Mouse (Mus musculus): ENCODE data around the gene Ces4a.
"Not testable (repeated sequence)": the region's sequence is repeated elsewhere in the genome, so short reads cannot be mapped to it uniquely, and the experiment has no call there.

The Ces4a gene

DNA sequence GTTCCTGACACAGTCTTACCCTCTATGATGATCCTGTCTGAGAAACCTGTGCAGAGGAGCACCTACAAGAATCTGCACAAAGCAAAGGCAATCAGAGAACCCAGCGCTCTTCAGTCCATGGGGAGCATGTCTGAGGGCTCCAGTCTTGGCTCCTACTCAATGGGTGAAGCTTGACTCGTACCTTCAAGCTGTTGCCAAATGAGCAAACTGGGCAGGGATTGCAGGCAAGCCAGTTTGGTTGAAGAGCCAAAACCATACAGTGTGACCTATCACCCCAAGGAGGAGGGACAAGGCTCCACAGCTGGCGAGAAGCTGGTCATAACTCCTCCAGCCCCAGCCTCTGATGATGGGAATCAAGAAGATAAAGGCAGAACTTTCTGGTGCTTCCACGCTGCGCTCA, at the start of gene Ces4a:
Gene Ces4a (plus strand): TSS at position 292 of the 400 bp plus-strand sequence.
- no peak for DNase-seq

DNA sequence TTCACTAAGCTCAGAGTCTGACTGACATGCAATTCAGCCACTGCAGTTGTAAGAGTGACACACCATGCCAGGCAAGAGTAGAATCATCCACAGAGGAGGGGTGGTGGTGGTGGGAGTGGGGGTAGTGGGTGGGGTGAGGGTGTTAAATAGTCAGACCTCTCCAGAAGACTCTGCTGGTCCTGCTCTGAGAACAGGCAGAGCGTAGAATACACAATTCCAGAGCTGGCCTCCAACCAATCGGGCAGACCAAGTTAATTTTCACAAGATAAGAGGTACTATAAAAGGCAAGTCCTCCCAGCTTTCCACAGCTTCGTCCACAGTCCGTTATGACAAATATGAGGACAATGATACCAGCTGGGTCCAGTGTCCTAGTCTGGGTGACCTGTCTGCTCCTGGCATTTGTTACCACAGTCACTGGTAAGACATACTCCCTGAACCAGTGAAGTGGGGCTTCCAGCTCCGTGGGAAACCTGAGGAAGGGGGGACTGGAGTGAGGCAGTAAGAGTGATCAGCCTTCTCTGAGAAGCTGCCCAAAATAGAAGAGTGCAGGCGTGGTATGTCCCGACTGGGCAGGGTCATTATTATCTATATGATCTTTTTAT, 48.0 kb upstream of the Ces4a start, which contains the start of gene Ces3b:
Gene Ces3b (plus strand): TSS at position 305 of the 602 bp plus-strand sequence.
- DNase-seq, result no peak

DNA sequence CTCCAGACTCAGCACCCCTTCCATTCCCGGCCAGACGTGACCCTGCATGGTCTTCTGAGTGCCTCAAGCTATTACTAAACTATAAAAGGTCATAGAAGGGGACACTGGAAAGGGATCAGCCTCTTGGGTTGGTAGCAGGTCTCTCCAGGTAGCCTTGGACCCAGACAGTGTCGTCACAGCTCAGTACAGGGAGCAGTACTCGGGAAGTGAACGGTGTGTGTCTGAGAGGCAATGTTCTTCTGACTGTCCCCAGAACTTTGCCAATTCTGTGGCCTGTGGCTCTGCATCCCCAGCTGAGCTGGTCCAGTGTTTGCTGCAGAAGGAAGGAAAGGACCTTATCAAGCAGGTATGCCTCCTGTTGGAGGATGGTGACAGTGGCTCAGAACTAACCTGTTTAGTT, 43.4 kb upstream of the Ces4a start:
- not testable (repeated sequence) for DNase-seq

DNA sequence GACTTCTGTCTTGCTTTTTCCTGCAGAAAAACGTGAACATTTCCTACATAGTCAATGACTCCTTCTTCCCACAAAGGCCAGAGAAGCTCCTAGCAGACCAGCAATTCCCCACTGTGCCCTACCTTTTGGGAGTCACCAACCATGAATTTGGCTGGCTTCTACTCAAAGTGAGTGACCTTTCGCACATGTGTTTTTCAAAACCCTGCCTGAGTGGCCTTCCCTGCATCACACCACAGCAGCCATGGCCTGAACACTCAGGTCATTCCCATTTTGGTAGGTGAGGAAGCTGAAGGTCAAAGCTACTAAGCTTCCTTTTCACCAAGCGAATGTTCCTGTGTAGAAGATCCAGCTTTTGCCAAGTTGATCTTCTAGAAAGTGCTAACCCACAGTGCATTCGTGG, 43.0 kb upstream of the Ces4a start:
- DNase-seq, result no peak

DNA sequence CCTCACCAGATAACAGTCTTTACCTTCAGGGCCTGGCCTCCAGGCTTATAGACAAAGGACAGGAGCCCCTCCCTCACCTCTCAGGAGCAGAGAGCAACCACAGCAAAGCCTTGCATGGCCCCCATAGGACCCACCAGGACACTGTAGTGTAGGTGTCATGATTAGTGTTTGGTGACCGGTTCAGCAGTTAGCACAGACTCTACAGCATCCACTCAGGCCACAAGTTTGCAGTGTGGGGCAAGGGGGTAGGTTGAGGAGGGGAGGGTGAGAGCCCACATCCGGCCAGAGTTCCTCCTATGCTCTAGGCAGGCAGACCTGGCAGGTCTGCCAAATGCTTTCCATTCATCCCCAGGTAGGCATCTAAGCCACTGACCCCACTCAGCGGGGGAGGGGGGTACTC, 37.6 kb upstream of the Ces4a start:
- DNase-seq, result no peak

DNA sequence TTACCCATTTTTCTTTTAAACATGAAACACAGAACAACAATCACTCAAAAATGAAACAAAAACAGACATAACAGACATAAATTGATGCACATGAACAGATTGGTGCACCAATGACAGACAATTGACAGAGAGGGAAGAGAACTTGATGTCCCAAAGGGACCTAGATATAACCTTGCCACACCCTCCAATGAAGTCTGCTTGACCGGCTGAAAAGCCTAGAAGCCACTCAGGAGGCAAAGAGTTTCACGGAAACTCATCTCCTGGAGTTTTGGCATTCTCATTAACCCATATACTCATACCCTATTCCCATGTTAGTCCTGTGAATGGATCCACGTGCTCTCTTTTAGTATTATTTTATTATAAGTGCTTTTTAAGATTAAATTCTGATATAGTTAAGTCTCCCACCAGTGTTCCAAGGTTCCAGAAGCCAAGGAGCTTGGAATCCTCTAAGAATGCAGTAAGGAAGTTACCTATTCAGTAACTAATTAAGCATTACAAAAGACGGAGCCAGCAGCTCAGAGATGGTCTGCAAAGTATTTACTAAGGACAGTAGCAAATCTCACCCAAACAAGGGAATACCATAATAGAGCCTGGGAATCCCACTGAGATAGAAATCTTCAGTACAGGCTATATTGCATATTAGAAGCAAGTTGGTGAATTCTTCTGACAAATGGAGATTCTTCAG, 29.4 kb upstream of the Ces4a start:
- not testable (repeated sequence) for DNase-seq

DNA sequence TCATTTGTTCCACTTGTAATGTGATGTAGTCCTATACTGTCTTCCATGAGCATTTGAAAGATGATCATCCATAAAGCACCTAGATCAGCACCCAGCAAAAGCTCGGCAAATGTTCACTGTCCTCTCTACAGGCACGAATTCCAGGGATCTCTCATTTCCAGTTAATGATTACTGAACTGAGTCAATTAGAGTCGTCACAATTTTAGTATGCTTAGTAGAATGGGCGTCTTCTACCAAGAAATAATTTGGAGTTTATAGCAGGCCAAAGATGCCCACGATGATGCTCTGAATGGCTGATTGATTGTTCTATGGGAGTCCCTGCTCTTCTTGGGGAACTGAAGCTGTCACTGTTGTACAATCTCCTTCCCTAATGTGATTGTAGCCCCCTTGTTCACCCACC, 27.9 kb upstream of the Ces4a start:
- not testable (repeated sequence) for DNase-seq

DNA sequence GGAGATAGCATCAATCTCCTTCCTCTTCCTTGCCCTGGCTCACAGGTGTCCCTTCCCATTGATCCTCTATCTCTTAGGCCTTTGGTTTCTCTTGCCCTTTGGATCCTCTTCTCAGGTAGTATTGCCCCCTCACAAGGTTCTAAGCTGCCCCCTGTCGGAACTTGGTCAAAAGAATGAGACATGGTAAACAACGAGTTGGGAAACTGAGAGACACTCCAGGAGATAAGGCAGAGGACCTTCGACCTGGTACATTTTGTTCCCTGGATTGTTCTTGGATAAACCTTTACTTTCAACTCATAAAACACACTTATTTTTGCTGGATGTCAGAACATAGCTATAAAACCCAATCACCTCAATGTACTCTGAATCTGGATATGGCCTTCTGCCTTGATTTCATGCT, 27.4 kb upstream of the Ces4a start:
- DNase-seq, result no peak

DNA sequence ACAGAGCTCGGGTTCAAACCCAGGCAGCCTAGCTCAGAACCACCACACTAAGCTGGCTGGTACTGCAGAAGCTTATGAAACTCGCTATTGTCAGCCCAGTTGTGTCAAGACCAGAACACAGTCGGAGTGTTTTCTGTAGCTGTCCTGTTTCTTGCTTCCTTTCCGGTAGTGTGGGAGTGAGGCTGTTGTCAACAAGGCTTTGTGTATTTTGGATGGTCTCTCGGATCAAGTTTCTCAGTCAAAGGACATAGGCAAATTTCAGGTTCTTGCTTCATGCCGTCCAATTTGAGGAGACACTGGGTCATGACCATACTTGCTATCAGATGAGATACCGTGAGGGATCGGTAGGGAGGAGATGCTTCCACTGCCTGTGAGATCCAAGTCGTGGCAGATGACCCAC, 1.7 kb upstream of the Ces4a start:
- no peak for DNase-seq

DNA sequence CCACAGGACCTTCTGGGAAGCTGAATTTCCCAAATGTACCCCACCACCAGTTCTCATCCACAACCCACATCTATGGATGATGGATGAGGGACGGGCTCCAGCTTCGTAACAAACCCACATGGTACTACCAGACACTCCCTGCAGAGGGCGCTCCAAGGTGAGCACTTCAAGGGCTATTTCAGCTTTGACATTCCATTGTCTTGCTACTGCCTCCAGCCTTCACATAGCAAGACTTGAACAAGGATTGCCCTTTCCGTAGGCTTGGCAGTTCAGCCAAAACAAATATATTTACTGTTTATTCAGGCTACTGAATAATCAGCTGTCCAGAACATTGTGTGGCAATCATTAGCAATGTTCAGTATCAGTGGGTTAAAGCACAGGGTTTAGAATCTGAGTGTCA, 6.8 kb downstream of the Ces4a start:
- peak; percentile 52 for DNase-seq

DNA sequence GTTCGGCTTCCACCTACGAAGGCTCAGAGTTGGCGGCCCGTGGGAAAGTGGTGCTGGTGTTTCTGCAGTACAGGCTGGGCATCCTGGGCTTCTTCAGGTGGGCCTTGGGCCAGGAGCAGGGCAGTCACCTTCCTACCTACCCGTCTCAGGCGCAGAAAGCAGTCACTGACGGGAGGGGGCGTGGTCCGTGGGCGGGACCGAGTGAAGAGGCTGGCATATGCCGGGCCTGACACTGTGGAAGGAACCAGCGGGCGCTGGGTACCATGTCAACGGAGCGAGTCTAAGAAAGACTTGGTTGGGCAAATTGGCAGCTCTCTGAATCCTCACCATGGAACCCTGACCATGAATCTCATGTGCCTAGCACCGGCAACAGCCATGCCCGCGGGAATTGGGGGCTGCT, 10.8 kb downstream of the Ces4a start:
- no peak for DNase-seq

DNA sequence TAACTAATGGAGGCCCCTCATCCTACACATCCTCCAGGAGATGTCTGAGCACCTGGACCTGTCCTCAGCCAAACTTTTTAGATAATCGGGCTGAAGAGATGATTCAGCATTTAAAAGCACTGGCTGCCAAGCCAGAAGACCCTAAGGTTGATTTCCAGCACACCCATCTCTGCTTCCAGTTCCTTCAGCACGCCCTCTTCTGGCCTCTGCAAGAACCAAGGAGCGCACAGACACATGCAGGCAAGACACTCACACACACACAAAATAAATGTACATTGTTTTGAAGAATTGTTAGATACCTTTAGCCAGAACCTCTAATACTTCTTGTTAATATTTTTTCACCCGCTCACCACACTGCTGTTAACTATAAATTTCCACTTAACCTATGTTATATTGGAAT, 20.1 kb downstream of the Ces4a start:
- no peak for DNase-seq

DNA sequence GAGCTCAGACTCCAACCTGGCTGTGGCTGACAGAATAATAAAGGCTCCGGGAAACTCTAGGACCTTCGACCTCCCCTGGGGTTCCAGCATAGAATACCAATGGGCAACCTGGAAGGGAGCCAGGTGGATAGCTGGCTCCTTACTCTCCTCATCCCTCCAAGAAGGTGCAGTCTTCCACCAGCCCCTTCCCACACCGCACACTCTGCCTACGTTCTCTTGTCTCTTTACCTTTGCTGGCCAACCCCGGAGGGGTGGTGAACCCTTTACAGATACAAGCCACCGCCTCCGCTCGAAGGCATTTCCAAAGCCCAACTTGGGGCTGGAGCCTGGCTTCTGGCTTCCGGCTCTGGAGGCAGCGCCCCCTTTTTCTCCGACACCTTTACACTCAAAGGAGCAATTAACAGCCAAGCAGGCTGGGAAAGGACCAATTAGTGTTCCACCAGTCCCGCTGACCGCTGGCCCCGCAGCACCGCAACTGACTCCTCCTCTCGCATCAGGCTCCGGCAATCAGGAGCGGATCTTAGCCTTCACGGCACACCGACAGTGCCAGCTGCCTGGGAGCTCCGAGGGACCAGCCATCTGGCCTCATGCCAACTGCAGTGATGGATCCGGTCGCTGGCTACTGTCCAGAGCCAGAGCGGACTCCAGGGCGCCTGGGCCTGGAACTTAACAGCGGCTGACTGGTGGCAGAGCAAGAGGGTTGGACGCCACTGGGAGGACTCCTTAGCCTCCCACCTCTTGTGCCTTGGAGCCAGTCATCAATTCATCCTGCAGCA, 21.2 kb downstream of the Ces4a start:
- DNase-seq, result peak; percentile 56

DNA sequence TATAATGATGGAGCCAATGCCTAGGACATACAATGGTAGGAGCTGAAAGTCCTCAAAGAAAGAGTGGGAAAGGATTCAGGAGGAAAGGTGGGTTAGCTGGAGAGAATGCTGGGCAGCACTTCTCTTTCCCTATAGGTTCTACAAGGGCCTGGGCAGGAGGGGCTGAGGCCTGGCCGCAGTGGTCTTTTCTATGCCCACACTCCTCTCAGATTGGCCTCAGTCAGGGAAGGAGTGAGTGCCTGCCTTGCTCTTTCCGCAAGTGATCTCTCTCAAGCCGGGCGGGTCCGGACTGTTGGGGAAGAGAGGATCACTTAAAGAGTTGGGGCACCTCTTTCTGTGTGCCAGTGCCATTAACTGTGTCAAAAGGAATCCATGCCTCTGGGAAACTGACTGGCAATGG, 22.7 kb downstream of the Ces4a start:
- DNase-seq, result no peak

DNA sequence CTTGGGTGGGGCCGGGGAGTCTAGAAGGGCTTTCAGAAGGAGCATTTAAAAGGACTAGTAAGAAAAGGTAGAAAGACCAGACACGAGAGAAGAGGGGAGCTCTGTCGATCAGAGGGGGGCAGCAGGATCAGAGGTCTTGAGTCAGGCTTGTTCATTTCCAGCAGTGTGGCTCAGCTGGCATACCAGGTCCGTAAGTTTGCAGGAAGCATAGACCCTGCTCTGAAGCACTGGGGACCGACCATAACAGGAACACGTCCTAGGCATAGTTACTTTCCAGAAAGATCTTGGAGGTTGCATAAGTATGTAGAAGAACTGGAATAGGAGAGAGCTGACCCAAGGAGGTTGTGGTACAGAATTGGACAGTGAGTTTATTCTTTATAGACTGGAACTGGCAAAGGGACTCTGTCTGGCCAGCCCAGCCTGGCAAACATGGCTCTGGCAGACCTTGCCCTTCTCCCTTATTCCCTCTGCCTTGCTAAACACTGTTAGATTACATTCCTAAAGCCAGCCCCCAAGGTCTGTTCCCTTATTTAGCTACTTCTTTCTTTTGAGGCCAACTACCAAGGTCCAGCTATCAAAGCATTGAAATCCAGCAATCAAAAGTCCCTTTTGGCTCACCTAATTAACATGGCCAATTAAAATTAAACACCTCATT, 23.6 kb downstream of the Ces4a start:
- DNase-seq, result no peak

DNA sequence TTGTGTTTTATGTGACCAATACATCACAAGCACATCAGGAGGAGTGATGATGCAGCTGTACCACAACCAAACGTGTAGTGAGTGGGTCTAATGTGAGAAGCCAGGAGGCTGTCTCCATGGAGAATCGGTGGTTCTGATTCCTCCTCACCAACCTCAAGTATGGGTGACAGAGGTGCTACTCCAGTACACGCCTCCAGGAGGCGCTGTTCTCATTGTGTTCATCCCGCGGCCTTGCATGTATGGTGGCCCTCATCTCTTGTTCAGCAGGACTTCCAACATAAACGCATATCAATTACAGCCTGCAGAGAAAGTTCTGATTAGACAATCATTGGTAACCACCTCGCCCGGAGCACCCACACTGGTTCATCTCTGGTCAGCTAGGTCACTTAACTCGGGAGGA, 26.0 kb downstream of the Ces4a start:
- DNase-seq, result no peak

DNA sequence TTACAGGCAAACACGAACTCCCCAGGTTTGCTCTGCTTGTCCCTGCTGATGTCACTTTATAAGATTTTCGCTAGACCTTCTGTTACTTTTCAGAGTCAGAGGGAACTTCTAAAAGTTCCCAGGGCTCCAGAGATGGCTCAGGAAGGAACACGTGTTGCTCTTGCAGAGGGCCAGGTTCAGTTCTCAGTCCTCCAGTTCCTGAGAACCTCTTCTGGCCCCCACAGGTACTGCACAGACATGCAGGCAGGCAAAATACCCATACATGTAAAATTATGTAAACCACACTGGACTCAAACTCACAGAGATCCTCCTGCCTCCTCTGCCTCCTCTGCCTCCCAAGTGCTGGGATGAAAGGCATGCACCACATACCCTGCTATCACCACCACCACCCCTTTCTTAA, 26.5 kb downstream of the Ces4a start:
- DNase-seq, result no peak

DNA sequence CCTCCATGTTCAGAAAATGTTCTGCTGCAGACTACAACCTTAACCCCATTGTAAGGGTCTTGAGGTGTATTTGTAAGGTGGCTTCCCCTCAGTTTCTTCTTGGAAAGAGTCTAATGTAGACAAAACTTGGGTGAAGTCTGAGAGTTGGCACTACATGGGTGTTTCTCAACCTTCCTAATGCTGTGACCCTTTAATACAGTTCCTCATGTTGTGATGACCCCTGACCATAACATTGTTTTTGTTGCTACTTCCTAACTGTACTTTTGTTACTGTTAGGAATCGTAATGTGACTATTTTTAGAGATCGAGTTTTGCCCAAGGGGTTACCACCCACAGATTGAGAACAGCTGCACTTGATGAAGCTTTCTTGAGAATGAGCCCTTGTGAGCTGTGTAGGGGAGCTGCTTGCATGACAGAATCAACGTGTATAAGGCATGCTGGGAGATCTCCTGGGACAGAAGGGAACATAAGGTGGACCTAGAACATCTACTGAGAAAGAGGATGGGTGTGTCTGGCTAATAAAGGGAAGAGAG, 29.6 kb downstream of the Ces4a start:
- no peak for DNase-seq

DNA sequence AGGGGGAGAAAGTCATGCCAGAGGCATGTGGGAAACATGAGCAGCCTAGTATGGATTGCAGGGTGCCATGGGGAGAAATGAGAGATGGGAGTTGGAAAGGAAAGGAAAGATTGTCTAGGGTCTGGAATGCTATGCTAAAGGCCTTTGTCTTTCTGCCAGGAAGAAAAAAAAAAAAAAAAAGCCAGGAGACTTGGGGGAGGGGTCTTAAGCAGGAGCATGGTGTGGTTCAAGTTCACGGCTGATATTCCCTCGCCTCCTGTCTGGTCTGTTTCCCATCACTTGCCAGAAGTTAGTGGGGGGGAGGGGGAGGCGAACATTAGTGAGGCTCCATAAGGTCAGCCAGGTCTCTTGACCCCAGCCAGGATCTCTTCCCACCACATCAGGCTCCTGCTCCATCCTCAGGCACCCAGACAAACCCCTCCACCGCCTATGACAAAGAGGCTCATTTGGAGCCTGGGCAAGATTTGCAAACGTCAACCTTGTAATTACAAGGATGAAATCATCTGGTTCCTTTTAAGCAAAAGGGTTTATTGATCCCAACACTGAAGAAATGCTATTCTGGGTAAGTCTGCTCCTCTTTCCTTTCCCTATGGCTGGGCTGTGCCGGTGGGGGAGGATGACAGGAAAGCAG, 32.8 kb downstream of the Ces4a start:
- no peak for DNase-seq

DNA sequence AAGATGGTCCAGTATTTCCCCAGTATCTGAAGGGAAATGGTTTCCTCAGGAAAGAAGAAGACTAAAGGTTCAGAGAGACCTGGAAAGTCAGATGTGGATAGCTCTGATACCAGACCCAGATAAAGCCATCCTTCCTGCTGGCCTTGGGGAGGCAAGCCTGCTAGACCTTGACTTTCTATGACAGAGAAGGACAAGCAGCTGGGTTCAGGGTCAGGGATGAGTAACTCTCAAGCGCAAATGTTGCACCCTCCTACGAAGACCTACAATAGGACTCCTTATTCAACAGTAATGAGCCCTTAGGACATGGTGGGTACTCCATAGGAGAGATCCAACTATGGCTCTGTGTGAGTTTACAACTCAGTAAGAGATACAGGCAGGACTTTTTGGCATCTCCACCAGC, 33.6 kb downstream of the Ces4a start:
- no peak for DNase-seq

DNA sequence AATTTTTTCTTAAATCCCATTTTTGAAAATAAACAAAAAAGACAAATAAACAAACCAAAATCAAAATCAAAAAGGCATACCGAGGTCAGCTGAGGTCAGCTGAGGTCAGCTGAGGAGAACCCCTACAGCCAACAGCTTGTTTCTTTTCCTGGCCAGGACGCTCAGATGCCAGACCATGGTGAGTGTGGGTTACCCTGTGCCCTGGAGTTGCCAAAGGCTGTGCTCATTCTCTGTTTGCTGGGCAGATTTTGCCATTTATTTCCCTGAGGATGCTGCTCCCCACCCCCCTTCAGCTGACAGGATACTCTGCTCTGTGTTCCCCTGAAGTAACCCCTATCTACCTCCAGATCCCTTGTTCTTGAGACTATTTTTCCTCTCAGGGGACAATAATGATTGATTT, 35.5 kb downstream of the Ces4a start:
- DNase-seq, result no peak

DNA sequence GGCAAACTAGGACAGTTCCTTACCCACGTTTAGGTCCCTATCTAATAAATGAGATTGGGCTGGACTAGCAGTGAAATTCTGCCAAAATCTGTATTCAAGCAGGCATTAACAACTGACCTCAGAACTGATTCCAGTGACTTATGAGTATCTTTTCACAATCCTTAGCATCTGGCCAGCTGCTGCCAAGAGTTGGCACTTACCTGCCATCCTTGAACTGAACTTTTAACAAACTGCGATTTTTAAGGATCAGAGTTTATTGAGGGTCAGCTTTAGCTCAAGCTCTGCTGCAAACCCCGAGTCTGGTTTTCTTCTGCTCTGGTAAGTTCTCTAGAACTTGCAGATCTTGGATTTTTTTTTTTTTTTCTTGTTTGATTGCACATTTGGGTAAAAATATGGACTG, 38.0 kb downstream of the Ces4a start:
- no peak for DNase-seq

DNA sequence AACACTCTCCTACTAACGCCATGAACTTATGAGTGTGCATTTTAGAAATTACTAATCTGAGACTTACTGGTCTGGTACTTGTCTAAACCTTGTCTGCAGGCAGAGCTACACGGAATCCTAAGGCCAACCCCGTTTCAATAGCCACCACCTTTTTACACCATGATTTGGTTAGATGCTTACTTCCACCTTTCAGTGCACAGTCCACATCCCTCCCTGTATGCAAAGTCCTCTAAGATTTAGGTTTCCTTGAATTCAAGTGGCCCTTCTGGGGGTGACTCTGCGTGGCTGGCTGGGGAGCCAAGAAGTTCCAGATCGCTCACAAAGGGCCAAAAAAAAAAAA, 38.4 kb downstream of the Ces4a start:
- no peak for DNase-seq
